Mouse (Mus musculus) lung, adult 18-20 months (tissue): ENCODE data around the gene Cyp2d11.
"Not testable (repeated sequence)": the region's sequence is repeated elsewhere in the genome, so short reads cannot be mapped to it uniquely, and the experiment has no call there.

ENCODE experiments used
- DNase-seq, 2 experiments: peaks; one replicate each; pipeline ENCODE4 v3.0.0; 2022; ENCODE audit warnings: mixed read lengths in 2 of 2

Gene Cyp2d11

GRCm38 (mm10) chr15:82379871-82380713, 13.7 kb downstream of the Cyp2d11 start, which contains the start of gene Cyp2d22:
Gene Cyp2d22, minus strand, starts transcription at chr15:82380260.
- DNase-seq: peak; percentile 66 to 75

GRCm38 (mm10) chr15:82379511-82379870, 14.3 kb downstream of the Cyp2d11 start:
- DNase-seq: peak in 1 of 2 experiments; percentile 28

DNA sequence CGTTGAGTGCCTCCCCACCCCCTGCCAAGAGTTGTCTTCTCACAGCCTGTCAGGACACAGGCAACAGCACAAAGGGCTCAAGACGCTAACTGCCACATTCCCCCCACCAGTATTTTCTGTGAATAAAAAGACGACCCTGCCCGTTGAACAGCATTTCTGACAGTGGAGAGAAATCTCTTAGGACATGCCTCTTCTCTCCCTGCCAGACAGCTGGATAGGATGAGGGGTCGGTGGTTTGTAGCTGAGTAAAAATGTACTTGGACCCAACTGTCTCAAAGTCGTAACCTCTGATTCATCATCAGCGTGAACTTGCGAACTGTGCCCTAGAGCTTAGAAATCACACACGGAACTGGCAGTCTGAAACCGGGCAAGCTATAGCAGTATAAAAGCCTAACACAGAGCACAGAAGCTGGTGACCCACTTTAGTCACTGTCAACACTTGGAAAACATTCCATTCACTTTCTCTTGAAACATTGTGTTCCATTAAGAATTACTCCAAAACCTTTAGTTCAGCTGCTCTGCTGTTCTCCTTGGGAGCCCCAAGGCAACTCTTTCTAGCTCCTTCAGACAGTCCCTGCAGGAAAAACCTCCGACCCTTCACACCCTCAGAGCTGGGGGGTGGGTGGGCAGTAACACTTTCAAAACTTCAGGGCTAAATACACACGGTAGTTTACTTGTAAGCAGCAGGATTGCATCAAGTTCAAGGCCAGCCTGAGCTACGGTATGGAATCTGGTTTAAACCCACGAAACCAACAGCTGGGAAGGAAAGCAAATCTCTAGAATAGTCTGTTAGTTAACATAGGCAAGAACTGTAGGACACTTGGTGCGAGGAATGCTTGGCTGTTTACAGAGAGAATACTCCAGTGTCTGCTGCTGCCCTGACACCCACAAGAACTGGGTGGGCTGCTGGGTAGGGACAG, 15.3 kb downstream of the Cyp2d11 start:
- DNase-seq: peak; percentile 23 to 48

DNA sequence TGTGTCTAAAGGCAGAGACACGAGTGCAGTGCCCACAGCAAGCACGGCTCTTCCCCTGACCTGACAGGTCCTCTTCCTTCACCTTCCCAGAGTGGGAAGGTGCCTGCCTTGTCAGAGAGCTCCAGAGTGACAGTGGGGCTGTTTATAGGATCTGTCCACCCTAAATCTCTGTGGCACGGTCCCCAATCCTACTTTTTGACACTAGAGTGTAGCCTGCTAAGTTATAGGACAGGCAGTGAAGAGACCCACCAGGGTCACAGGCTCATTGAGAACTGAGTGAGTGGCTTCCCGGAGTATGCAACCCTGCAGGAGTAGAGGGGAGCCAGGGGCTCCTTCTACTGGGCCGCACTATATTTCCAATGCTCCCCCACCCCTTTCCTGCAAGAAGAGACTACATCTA, 16.1 kb downstream of the Cyp2d11 start:
- DNase-seq: no peak

GRCm38 (mm10) chr15:82376393-82377138, 17.3 kb downstream of the Cyp2d11 start:
- peak; percentile 71 to 83 for DNase-seq

- DNase-seq: no peak
Observed at GRCm38 (mm10) chr15:82375855-82376254, 18.0 kb downstream of the Cyp2d11 start.

- DNase-seq: no peak
Observed at GRCm38 (mm10) chr15:82374437-82374836, 19.4 kb downstream of the Cyp2d11 start.

DNA sequence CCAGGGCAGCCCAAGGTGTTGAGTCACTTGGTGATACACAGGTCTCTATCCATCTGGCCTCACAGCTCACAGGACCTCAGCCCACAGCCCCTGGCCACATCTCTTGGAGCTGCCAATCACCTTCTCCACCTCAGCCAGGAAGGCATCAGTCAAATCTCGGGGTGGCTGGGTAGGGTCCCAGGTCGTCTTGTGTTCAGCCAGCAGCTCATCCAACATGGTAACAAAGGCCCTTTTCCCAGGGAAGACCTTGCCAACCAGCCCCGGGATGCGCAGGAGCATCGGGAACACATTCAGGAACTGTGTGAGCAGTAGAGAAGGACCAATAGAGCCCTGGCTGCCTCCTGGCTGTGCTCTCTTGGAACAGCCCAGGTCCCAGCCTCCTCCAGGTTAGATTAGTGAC, 20.8 kb downstream of the Cyp2d11 start:
- no peak for DNase-seq

- no peak for DNase-seq
Observed at GRCm38 (mm10) chr15:82372446-82372845, 21.4 kb downstream of the Cyp2d11 start.

- no peak for DNase-seq
Observed at GRCm38 (mm10) chr15:82368851-82369250, 25.0 kb downstream of the Cyp2d11 start.

DNA sequence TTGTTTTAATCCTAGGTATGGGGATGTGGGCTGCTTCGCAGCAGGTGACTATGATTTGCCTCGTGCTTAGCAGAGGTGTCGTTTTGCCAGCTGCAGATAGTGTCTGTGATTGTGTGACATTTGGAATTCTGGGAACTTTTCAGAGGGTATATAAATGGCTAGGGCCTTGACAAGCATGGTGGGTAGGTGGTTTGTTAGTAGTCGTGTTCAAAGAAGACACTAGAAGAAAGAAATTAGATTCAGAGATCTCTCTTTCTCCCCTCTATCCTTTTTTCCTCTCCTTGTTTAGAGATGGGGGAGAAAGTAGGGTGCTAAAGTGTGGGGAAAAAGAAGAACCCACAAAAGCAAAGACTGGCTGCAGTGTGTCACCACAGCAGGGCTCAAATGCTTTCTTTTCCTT, 25.7 kb downstream of the Cyp2d11 start:
- DNase-seq: no peak

- DNase-seq: not testable (repeated sequence)
Observed at GRCm38 (mm10) chr15:82364561-82364960, 29.3 kb downstream of the Cyp2d11 start.

- DNase-seq: not testable (repeated sequence)
Observed at GRCm38 (mm10) chr15:82363801-82364200, 30.0 kb downstream of the Cyp2d11 start.

DNA sequence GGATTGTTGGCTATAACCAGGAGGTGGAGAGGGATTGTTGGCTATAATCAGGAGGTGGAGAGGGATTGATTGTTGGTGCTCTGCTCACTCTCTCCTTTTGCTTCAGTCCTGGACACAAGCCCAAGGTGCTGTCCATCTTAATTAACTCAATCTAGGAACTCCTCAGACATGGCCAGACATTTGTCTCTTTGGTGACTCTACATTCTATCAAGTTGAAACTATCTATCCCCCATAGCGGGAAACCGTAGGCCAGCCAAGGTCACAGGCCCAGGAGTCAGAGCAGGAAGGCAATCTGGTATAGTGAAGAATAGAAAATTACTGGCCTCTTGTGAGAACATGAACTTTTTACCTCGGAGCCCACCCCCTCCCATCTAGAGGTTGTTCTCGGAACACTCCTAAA, 31.6 kb downstream of the Cyp2d11 start:
- no peak for DNase-seq

DNA sequence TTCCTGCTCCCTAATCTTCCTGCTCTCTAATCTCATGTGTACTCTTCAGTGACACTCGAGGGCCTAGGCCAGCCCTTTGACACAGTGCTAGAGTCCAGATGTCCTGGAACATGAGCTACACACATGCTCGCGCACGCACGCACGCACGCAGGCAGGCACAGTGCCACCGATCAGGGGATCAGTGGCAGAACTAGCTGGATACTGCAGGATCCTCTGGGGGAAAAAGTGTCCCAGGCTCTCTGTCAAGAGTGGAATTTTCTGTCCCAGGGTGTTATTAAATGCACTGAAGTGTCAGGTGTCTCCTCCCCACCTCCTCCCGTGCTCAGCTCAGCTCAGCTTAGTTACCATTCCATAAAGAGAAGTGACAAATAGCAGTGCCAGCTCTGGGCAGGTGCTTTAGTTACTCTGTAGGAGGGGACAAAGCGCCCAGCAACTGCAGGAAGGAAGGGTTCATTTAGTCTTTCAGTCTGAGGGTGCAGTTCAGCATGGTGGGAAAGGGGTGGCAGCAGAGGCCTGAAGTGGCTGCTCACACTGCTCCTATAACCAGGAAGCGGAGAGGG, 32.3 kb downstream of the Cyp2d11 start:
- DNase-seq: no peak

GRCm38 (mm10) chr15:82358431-82359260, 35.2 kb downstream of the Cyp2d11 start:
- no peak for DNase-seq

GRCm38 (mm10) chr15:82354126-82354945, 39.5 kb downstream of the Cyp2d11 start, which contains the start of gene Ndufa6:
Gene Ndufa6, minus strand, starts transcription at chr15:82354322.
- peak; percentile 97 to 98 for DNase-seq

DNA sequence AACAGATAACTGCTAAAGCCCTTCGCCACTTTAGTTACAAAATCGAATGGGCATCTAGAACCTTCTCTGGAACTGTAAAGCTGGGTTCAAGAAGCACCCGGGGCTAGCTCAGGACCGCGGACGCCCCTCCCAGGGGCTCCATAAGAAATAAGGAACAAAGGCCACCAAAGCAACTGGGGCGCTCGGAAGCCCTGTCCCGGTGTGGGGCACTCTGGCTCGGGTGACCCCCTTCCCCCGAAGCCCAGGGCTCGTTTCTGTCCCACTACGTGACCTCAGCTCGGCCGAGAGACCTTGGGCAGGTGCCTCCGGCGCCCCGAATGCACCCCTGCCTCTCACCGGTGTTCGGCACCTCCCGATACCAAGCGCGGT, 40.1 kb downstream of the Cyp2d11 start:
- no peak for DNase-seq

DNA sequence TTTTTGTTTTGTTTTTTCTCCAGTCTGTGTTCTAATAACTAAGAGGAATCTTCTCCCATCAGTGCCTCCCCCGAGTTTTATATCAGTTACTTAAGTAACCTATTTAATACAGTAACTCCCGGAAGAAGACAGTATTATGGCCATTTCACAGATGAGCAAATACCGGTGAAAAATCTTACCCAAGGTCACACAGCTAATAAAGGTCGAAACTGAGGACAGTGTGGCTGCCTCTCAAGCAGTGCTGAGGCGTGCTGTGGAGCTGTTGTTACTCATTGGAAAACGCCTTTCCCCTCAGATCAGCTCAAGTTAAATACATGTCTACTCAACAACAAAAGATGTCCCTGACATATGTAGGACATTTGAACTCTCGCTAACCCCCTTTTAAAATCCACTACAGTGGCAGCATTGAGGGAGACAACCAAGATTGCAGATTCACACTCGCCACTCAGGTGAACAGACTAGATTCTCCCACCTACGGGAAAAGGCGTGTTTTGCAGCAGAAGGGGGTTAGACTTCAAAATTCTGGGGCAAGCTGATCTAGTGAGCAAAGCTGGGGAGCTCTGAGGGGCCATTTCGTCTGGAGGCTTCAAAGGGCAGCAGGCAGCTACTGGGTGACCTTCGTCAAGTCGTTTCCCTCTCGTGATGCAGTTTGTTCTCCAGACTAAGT, 40.6 kb downstream of the Cyp2d11 start:
- DNase-seq: no peak

- DNase-seq: no peak
Observed at GRCm38 (mm10) chr15:82351480-82351879, 42.3 kb downstream of the Cyp2d11 start.
